Mouse (Mus musculus) hindbrain, embryonic 13.5 days (tissue): Measurements from ENCODE around the gene Eif1ad. TPM values are rescaled to one million over a fixed set of nuclear protein-coding genes. Genes with fewer than 3 reads are reported as not detected.

Experiments used
- ATAC-seq: fragments of 200-750 bp; cut with Nextera tagmentation; 2 replicates; pipeline ENCODE4 v1.8.0; 2017; ENCODE audit warnings: moderate TSS enrichment; ENCODE audit not compliant: low FRiP score
- H3K27ac ChIP-seq: fragments of 300-500 bp; sonication (generic); 2 replicates; pipeline ENCODE4 v1.5.1; 2015; ENCODE audit warnings: inconsistent platforms, mild to moderate bottlenecking, moderate library complexity
- H3K27me3 ChIP-seq: fragments of 300-500 bp; sonication (generic); 2 replicates; pipeline ENCODE4 v1.6.1; 2015; ENCODE audit warnings: mild to moderate bottlenecking, inconsistent platforms
- H3K36me3 ChIP-seq: fragments of 300-500 bp; sonication (generic); 2 replicates; pipeline ENCODE4 v1.6.1; 2015; ENCODE audit warnings: mild to moderate bottlenecking, inconsistent platforms
- H3K4me1 ChIP-seq: fragments of 300-500 bp; sonication (generic); replicated peaks from 2 replicates; pipeline ENCODE4 v1.6.1; 2015; ENCODE audit warnings: inconsistent platforms
- H3K4me2 ChIP-seq: fragments of 300-500 bp; sonication (generic); 2 replicates; pipeline ENCODE4 v1.6.1; 2015; ENCODE audit warnings: inconsistent platforms, mild to moderate bottlenecking, moderate library complexity
- H3K4me3 ChIP-seq: fragments of 300-500 bp; sonication (generic); 2 replicates; pipeline ENCODE4 v1.5.1; 2015; ENCODE audit warnings: mild to moderate bottlenecking, inconsistent platforms
- H3K9ac ChIP-seq: fragments of 300-500 bp; sonication (generic); 2 replicates; pipeline ENCODE4 v1.6.1; 2015; ENCODE audit warnings: mild to moderate bottlenecking, inconsistent platforms
- H3K9me3 ChIP-seq: fragments of 300-500 bp; sonication (generic); 2 replicates; pipeline ENCODE4 v1.6.1; 2016; ENCODE audit warnings: inconsistent platforms
- WGBS: fragments of 180-500 bp; shearing (Covaris S2); methylation state at CpG from one replicate; pipeline ENCODE4 v1.1.7; 2015; 5-methylcytosine and 5-hydroxymethylcytosine counted together
- polyA plus RNA-seq: library from polyadenylated mRNA; unstranded; fragments of >200 nt; fragmentation: Nextera tagmentation; extraction: Ambion mirVana; gene quantifications from 2 replicates; pipeline ENCODE4 v1.2.1, GENCODE M21; 2015

Gene Eif1ad
- polyA plus RNA-seq, 1 experiment from 2014 or later = 53.3 TPM

DNA sequence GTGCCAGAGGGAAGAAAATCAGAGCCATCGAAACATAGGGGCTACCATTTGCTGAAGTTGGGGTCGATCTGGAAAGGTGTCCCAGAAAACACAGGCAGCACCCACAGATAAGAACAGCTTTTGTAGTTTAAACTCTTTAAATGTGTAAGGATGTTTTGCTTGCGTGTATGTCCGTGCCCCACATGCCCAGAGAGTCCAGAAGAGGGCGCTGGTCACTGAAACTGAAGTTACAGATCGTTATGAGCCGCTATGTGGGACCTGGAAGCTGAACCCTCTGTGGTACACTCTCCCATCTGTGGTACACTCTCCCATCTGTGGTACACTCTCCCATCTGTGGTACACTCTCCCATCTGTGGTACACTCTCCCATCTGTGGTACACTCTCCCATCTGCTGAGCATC is 40.6 kb downstream of the Eif1ad start:
- Histone ChIP-seq H3K36me3 (no peaks in the 10 kb centered on the region), H3K4me1 (peaks cover 19% of the 10 kb centered on the region), H3K9me3 (no peaks in the 10 kb centered on the region), H3K4me2 (peak overlapping the region; percentile 73), H3K27me3 (no peaks in the 10 kb centered on the region), H3K27ac (peak overlapping the region; percentile 89), H3K9ac (peak overlapping the region; percentile 85), H3K4me3 (peak overlapping the region; percentile 61)
- WGBS = 26% methylated on average over 7 of the region's 7 CpGs
- ATAC-seq = peak; percentile 68

DNA sequence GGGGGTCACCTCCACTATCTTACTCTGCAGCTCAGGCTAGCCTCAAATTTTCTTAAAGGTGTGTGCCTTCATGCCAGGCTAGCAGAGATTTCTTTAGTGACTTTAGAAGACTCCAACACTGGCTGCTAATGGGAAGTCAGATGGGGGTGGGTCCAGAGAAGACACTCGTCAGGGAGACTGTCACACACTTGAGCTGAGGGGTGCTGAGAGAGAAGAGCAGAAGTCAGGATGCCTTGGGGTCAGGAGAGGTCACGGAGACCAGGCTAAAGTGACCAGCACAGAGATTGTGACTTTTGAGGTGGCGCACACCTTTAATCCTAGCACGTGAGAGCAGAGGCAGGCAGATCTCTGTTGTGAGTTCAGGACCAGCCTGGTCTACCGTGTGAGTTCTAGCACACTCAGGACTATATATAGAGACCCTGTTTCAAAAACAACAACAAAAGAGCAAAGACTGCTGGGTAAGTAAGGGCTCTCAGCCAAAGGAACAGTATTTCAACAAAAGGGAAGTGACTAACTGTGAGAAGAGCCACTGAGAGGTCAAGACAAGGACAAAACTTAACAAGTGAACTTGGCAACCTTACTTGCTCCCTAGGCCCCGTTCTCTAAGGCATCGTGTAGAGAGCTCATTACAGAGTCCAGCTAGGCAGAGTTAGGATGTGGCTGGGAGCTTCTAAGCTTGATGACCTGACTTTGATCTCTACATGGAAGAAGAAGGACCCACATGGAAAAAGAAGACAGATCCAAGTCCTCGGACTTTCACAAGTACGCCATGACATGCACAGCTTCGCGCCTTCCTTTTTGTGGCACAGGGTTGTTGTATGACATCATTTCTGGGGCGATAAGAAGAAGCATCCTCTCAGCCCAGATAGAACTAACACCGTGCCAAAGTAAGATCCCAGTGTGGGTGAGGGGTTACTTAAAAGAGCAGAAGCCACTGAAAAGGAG is 41.8 kb downstream of the Eif1ad start:
- Histone ChIP-seq H3K9me3 (no peaks in the 10 kb centered on the region), H3K27me3 (no peaks in the 10 kb centered on the region), H3K9ac (peak overlapping the region; percentile 85; the same call in 1 of the 2 replicates), H3K36me3 (no peaks in the 10 kb centered on the region), H3K4me3 (no peak overlapping the region), H3K27ac (no peak overlapping the region), H3K4me2 (peak overlapping the region; percentile 73), H3K4me1 (peaks cover 19% of the 10 kb centered on the region)
- WGBS = 89% methylated on average over 13 of the region's 13 CpGs
- ATAC-seq = no peak

DNA sequence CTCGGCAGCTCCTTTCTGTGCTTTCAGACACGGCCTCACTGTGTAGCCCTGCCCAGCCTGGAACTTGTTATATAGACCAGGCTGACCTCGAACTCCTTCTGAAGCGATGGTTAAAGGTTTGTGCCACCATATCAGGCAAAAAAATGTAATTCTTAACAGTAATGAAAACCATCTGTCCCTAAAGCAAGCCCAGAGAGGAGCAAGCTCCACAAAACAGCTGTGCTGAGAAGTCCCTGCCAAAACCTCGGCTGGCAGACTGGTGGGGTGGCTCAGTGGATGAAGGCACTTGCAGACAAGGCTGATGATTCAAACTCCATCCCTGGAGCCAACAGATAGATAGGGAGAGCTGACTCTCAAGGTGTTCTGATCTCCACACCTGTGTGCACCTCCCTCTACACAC is 42.5 kb downstream of the Eif1ad start:
- H3K9ac ChIP-seq = no peak overlapping the region
- H3K27ac ChIP-seq = no peak overlapping the region
- 84% methylated on average over 5 of the region's 5 CpGs for WGBS
- no peaks in the 10 kb centered on the region for H3K27me3 ChIP-seq
- H3K9me3 ChIP-seq = no peaks in the 10 kb centered on the region
- H3K4me1 ChIP-seq = peaks cover 19% of the 10 kb centered on the region
- no peak overlapping the region for H3K4me2 ChIP-seq
- no peak overlapping the region for H3K4me3 ChIP-seq
- no peaks in the 10 kb centered on the region for H3K36me3 ChIP-seq
- ATAC-seq = no peak

DNA sequence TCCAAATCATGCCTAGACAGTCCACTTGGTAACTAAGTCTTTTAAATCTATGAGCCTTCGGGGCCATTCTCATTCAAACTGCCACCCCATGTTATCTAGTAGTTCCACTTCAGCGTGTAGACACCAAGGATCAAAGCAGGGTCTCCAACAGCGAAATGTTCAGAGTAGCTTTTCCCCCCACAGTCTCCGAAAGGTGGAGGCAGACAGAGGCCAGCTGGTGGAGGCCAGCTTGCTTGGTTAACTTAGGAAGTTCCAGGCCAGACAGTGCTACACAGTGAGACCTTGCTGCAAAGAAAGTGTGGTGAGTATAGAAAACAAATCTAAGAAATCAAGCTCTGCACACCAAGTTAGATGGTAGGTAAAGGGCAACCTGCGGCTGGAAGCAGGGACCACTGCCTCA is 44.1 kb downstream of the Eif1ad start:
- Histone ChIP-seq H3K4me2 (no peak overlapping the region), H3K27me3 (no peaks in the 10 kb centered on the region), H3K27ac (no peak overlapping the region), H3K4me1 (peaks cover 18% of the 10 kb centered on the region), H3K4me3 (no peak overlapping the region), H3K36me3 (no peaks in the 10 kb centered on the region), H3K9me3 (no peaks in the 10 kb centered on the region), H3K9ac (no peak overlapping the region)
- ATAC-seq = no peak
- WGBS = 89% methylated on average over 5 of the region's 5 CpGs

DNA sequence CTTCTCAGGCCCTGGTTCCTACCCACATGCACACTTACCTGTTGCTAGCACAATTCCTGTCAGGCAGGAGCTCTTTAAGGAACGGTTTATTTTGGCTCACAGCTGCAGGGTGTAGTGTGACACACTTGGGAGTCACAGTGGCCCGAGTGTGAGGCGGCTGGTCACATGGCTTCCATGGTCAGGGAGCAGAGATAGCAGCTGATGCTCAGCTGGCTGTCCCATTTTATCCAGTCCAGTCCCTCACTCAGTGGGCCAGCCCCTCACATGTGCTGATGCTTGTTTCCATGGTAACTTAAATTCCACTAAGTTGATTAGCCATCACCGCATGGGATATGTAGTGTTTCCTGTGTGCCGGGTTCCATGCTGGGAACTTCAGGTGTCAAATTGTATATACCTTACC is 45.4 kb downstream of the Eif1ad start:
- Histone ChIP-seq H3K27me3 (no peaks in the 10 kb centered on the region), H3K36me3 (no peaks in the 10 kb centered on the region), H3K9me3 (no peaks in the 10 kb centered on the region), H3K9ac (no peak overlapping the region), H3K27ac (no peak overlapping the region), H3K4me2 (no peak overlapping the region), H3K4me1 (peaks cover 14% of the 10 kb centered on the region), H3K4me3 (no peak overlapping the region)
- ATAC-seq = no peak
- 72% methylated on average over 5 of the region's 5 CpGs for WGBS

DNA sequence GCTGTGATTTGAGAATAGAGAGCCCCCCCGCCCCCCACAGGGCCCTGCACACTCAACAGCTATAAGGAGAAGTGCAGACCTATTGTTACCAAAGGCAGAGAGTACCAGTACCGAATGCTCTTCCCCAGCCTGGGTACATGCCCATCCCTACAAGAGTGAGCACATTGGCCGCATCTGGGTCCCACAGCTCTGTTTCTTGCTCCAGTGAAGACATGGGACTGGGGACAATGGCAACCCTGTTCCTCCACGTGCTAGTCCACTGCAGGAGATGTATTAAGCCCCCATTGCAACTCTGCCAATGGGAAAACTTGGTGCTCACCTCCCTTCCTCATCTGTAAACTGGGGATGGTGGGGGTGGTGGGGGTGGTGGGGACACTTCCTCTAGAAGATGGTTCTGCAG is 47.3 kb downstream of the Eif1ad start:
- no peak overlapping the region for H3K4me2 ChIP-seq
- H3K9me3 ChIP-seq = no peaks in the 10 kb centered on the region
- H3K27me3 ChIP-seq = no peaks in the 10 kb centered on the region
- H3K9ac ChIP-seq = no peak overlapping the region
- no peak for ATAC-seq
- H3K27ac ChIP-seq = no peak overlapping the region
- no peaks in the 10 kb centered on the region for H3K4me1 ChIP-seq
- 72% methylated on average over 4 of the region's 4 CpGs for WGBS
- peaks cover 11% of the 10 kb centered on the region; the same call in 1 of the 2 replicates for H3K36me3 ChIP-seq
- H3K4me3 ChIP-seq = no peak overlapping the region

DNA sequence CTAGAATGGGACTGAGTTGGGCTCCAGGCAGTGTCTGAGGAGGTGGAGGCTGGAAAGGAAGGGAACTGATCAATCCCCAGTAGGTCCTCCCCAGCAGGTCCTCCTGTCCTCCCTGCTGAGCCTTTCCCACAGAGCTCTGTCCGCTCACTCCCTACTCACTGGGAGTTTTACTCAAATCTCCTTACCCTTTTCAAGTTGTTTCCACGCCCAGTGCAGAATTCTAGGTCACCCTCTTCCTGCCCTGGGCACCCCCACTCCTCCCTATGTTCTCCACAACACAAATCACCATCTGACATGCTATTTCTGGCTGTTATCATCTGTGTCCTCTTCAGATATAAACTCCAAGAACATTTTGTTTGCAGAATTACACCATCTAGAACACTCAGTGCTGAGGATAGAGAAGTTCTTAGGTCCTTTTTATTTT is 48.0 kb downstream of the Eif1ad start:
- no peak for ATAC-seq
- Histone ChIP-seq H3K27ac (no peak overlapping the region), H3K36me3 (peaks cover 13% of the 10 kb centered on the region), H3K4me2 (no peak overlapping the region), H3K4me1 (no peaks in the 10 kb centered on the region), H3K9ac (no peak overlapping the region), H3K27me3 (no peaks in the 10 kb centered on the region), H3K9me3 (no peaks in the 10 kb centered on the region), H3K4me3 (no peak overlapping the region)
- 69% methylated on average over 2 of the region's 2 CpGs for WGBS

DNA sequence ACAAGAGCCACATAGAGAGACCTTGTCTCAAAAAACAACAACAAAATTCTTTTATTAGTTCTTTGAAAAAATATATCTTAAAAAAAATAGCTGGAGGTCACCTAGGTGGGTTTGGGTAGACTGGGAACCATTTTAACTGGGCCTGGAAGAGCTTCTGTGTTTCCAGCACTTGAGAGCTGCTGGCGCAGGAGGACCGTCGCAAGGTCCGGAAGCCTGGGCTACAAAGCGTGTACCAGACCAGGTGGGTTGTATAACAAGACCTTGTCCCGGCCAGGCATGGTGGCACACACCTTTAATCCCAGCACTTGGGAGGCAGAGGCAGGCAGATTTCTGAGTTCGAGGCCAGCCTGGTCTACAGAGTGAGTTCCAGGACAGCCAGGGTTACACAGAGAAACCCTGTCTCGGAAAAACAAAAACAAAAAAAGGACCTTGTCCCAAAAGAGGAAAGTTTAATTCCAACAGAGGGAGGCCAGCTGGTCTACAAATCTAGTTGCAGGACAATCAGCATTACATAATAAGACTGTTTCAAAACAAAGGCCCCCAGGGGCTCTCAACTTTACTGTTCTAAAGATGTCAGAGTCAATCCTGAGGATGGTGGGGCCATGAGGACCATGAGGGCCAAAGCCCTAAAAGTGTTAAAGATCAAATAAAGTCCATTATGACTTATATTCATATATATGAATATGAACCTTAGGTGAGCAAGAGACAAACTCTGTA is 52.4 kb downstream of the Eif1ad start:
- Histone ChIP-seq H3K4me3 (no peak overlapping the region), H3K4me2 (no peak overlapping the region), H3K4me1 (peaks cover 29% of the 10 kb centered on the region), H3K9ac (no peak overlapping the region), H3K9me3 (no peaks in the 10 kb centered on the region), H3K27ac (no peak overlapping the region), H3K27me3 (no peaks in the 10 kb centered on the region), H3K36me3 (peaks cover 44% of the 10 kb centered on the region)
- 94% methylated on average over 8 of the region's 8 CpGs for WGBS
- no peak for ATAC-seq

DNA sequence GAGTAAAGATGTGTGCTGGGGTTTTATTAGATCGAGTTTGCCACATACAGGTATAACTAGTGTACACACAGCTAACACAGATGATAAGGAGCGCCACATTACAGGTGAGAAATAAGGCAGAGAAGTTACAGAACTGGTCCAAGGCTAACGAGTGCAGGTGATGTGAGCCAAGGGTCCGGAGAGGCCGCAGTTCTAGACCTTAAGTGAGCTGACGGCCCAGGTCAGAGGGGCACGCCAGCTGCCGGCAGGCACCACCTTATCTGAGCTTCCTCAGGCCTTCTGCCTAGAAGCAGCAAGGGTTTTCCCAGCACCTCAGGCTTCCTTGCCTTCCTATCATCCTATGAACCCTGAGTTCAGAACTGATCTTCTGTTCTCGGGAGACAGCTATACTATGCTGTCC is 53.1 kb downstream of the Eif1ad start:
- Histone ChIP-seq H3K4me2 (no peak overlapping the region), H3K36me3 (peaks cover 44% of the 10 kb centered on the region), H3K27me3 (no peaks in the 10 kb centered on the region), H3K27ac (no peak overlapping the region), H3K9ac (no peak overlapping the region), H3K4me1 (peaks cover 32% of the 10 kb centered on the region), H3K4me3 (no peak overlapping the region), H3K9me3 (no peaks in the 10 kb centered on the region)
- 93% methylated on average over 9 of the region's 9 CpGs for WGBS
- ATAC-seq = no peak

DNA sequence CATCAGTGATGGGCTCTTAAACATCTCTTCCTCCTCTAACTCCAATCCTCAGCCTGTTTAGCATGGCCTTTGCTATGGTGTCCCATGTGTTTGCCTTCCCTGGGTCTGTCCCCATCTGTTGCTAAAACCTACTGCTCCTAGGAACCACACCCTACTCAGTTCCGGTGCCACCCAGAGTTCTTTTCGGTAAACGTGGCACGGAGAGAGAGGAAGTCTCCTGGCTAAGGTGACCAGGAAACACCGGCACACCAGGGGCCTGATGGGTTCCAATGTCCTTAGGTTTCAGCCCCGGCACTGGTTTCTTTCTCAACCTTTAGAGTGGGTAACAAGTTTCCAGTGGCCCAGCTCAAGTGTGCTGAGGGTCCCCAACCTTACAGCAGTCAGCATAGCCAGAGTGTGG is 54.0 kb downstream of the Eif1ad start:
- Histone ChIP-seq H3K9me3 (no peaks in the 10 kb centered on the region), H3K4me1 (peaks cover 32% of the 10 kb centered on the region), H3K4me3 (no peak overlapping the region), H3K36me3 (peaks cover 44% of the 10 kb centered on the region), H3K27me3 (no peaks in the 10 kb centered on the region), H3K27ac (no peak overlapping the region), H3K4me2 (no peak overlapping the region), H3K9ac (no peak overlapping the region)
- ATAC-seq = no peak
- WGBS = 95% methylated on average over 6 of the region's 6 CpGs
